Mouse (Mus musculus): ENCODE results near the gene Zfp239. TPM values are rescaled to one million over a fixed set of nuclear protein-coding genes. Genes with fewer than 3 reads are reported as not detected.
"Not testable (repeated sequence)": the region's sequence is repeated elsewhere in the genome, so short reads cannot be mapped to it uniquely, and the experiment has no call there.

Zfp239 gene
- 7.3 and 8.1 TPM in 2 replicates for total RNA-seq (2014; fragmentation: Nextera tagmentation)
- 2.4 and 21.7 TPM in 2 replicates for total RNA-seq (2017)

DNA sequence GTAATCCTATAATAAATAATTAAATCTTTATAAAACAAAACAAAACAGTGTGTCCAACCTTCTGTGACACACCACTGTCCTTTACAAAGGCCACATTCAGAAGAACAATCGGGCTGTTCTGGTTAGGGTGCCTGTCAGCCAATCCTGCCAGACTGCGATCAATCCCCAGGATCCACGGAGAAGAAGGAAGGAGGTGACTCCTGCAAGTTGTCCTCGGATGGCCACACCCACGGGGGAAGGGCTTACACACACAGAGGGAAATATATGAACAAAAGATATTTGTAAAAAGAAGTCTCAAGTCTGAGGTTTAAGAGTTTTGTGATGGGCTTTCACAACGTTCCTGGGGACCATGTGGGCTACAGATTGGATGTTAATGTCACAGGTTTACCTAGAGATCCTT, at the start of gene Zfp239:
Gene Zfp239, plus strand, starts transcription at position 253 of the 400 bp plus-strand sequence.
- no peak for ATAC-seq (replicated peaks; ENCODE audit: low FRiP score, low TSS enrichment, poor library complexity, severe bottlenecking)

DNA sequence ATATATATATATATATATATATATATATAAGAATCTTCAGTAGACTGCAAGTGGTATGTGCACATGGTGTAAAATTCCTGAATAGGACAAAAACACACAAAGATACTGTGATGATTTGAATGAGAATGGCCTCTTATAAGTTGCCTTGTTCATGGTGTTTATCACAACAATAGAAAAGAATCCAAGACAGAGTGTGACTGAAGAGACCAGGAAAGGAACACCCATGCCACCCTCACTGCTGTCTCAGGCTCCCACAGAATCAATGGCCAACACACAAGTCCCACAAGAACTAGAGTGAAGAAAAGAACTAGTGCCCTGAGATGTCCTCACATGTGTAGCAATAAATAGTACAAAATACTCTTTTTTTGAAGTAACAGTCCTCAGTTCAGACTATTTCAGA, 47.2 kb upstream of the Zfp239 start:
- ATAC-seq (replicated peaks; ENCODE audit: low FRiP score, low TSS enrichment, poor library complexity, severe bottlenecking), result no peak

DNA sequence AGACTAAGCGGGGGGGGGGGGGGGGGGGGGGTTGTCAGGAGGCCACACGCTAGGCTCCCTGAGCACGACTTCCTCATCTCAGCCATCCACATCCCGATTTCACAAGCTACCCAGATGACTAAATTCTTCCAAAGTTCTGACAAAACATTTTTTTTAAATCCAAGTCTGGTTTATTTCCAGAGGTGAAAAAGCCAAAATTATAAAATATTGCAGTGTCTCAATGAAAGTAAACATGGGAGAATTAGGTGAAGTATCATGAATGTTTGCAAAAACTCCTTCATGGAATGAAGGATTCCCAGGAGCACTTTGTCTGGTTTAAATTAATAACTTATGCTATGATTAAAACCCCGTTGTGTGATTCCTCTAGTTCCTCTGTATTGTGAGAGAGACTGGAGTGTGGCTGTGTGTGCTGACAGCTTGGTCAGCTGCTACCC, 44.8 kb upstream of the Zfp239 start:
- no peak for ATAC-seq (replicated peaks; ENCODE audit: low FRiP score, low TSS enrichment, poor library complexity, severe bottlenecking)

DNA sequence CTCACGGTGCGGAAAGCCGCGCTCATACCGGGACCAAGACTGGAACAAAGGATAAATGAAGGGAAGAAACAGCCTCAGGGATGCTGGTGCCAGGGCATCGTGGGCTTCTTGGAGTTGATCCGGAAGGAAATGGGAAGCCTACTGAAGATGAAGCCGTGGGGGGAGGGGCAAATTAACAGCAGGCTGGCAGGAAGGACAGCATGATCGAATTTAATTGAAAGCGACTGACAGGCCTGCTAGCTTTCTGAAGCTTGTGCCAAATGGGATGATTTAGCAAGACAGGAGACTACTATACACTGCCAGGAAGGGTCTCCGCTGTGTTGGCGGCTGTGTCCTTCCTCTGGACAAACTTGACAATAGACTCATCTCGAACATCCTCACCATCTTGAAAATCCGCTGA, 41.6 kb upstream of the Zfp239 start:
- no peak for ATAC-seq (replicated peaks; ENCODE audit: low FRiP score, low TSS enrichment, poor library complexity, severe bottlenecking)

DNA sequence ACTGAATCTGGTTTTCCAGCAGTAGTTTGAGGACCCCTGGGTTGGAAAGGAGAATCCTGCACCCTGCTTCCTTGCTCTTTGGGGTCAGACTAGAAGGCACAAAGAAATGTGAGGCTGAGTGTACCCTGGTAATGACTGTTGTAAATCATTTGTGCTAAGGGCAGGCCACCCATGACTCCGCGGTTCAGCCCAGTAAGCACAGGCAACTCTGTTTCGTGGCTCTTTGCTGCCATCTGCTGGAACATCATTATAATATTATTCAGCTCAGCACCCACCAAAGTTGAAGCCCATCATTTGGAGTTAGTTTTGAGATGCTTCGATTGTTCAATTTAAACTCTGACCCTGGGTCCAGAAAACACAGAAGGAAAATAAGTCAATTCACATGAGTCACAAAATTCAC, 36.5 kb upstream of the Zfp239 start:
- peak; percentile 82 for ATAC-seq (replicated peaks; ENCODE audit: low FRiP score, low TSS enrichment, poor library complexity, severe bottlenecking)

DNA sequence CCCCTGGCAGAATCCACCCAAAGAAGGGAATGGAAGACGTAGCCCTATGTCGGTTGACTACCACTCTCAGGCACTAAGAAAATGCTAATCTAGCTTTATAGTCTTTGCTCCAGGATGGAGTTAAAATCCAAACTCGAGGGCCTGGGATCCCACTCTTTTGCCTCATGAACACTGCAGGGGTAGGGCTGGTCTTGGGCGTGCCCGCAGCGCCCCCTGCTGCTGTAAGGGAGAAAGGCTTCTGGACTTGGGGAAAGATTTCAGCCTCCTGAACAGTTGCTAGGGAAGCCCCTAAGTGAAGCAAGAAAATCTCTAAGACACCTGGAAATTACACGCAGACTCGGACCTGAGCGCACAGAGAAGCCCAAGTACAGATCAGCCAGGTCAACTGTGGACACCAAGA, 33.6 kb upstream of the Zfp239 start:
- ATAC-seq (replicated peaks; ENCODE audit: low FRiP score, low TSS enrichment, poor library complexity, severe bottlenecking), result peak; percentile 67

DNA sequence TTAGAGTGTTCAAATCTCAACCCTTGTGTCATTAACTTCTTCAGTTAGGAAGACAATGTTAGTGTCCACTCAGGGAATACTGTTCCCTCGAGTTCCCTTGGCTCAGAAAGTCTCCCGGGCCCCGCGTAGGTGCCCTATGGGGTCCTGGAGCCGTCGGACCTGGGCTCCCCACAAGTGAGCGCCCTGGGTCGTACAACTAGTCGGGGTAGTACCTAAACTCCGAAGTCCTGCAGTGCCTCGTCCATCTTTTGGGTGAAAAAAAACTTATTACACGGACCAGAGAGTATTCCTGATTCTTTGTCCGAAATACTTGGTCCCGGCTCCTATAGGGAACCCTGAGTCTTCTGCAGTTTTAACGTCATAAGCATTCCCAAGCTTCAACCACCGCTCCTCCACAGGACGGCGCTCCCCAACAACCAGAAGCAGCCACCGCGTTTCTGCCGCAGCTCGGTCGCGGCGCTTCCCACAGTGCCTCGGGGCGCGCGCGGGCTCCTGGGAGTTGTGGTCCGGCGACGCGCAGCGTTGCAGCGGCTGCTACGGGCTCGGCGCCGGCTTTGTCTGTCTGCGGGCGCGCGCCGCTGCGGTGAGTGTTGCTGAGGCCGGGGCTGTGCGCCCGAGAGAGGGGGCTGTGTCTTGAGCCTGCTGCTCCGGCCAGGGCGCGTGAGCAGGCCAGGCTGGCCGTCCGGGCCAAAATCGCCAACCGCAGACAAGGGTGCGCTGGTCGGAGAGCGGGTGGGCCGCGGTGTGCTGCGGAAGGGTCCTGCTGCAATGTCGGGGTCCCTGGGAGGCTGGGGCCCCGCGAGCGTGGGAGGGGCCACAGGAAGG, 21.0 kb upstream of the Zfp239 start, which contains the start of gene Zfp637:
Gene Zfp637, plus strand, starts transcription at position 495 of the 825 bp plus-strand sequence.
- ATAC-seq (replicated peaks; ENCODE audit: low FRiP score, low TSS enrichment, poor library complexity, severe bottlenecking), result peak; percentile 91

DNA sequence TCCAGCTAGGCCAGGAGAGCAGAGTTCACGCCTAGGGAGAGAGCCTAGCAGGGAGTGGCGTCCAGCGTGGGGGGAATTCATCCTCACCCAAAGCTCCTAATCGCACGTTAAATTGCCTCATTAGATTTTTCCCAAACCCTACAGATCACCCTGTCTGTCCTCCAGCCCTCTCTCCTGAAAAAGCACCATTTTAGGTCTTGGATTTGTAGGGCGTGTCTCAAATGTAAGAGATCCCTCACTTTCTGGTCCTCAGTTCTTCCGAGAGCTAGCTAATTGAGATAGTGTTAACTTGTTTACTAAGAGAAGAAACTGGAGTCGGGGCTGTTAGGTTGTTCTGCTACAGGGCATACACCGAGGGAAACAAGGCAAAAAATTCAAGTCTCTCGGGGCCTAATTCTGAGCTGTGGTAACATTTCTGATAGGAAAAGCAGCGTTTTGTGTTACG, 20.4 kb upstream of the Zfp239 start:
- ATAC-seq (replicated peaks; ENCODE audit: low FRiP score, low TSS enrichment, poor library complexity, severe bottlenecking), result no peak

DNA sequence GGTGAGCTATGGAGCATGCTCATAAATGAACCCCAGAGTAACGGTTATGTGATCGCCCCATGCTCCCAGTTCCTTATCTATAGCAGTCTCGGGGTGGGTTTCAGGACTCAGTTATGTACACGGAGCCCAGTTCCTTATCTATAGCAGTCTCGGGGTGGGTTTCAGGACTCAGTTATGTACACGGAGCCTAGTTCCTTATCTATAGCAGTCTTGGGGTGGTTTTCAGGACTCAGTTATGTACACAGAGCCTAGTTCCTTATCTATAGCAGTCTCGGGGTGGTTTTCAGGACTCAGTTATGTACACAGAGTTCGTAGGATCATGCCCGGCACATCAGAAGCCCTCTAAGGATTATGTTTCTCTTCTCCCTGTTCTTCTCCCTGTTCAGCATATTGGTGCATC, 17.3 kb upstream of the Zfp239 start:
- ATAC-seq (replicated peaks; ENCODE audit: low FRiP score, low TSS enrichment, poor library complexity, severe bottlenecking), result peak; percentile 45

DNA sequence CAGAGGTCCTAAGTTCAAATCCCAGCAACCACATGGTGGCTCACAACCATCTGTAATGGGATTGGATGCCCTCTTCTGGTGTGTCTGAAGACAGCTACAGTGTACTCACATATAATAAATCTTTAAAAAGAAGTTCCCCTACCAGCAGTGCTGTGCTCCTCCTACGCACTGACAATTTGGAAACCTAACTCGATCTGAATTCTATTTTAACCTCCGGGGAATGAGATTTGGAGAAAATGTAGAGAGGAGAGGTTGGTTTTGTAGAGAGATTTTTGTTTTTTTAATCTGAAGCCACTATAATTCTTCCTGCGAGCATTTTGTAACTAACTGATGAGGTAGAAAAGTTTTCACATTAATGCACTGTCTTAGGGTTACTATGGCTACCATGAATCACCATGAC, 15.2 kb upstream of the Zfp239 start:
- ATAC-seq (replicated peaks; ENCODE audit: low FRiP score, low TSS enrichment, poor library complexity, severe bottlenecking), result not testable (repeated sequence)

DNA sequence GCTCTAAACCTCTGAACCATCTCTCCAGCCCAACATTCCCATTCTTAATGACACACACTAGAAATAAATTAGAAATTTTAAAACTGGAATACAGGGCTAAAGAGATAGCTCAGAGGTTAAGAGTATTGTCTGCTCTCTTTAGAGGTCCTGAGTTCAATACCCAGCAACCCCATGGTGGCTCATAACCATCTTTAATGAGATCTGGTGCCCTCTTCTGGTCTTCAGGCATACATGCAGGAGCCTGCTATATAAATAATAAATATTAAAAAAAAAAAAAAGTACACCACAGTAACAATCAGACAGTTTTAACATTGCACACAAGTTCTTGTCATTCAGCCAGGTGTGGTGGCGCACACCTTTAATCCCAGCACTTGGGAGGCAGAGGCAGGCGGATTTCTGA, 14.1 kb upstream of the Zfp239 start:
- ATAC-seq (replicated peaks; ENCODE audit: low FRiP score, low TSS enrichment, poor library complexity, severe bottlenecking), result no peak

DNA sequence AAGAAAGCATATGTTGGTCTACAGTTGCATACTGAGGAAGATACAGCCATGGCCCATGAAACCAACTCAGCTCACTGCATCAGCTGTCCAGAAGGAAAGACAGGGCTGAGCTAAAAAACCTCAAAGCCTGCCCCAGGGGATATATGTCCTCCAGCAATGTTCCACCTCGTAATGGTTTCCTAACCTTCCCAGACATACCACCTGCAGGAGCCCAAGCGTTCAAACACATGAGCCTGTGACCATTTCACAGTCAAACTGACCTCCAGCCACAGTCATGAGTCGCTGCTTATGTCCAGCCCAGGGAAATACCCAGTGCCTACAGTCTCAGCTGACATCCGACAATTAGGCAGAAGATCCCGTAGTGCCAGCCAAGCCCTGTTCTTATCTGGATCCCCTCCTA, 13.3 kb upstream of the Zfp239 start:
- no peak for ATAC-seq (replicated peaks; ENCODE audit: low FRiP score, low TSS enrichment, poor library complexity, severe bottlenecking)

DNA sequence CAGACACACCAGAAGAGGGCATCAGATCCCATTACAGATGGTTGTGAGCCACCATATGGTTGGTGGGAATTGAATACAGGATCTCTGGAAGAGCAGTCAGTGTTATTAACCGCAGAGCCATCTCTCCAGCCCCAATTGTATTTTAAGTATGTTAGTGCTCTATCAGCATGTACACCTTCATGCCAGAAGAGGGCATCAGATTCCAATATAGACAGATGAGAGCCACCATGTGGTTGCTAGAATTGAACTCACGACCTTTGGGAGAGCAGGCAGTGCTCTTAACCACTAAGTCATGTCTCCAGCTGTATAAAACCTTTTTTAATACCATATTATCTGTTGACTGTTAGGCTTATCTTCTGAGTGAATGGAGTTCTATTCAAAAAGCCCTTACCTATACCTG, 10.2 kb upstream of the Zfp239 start:
- ATAC-seq (replicated peaks; ENCODE audit: low FRiP score, low TSS enrichment, poor library complexity, severe bottlenecking), result 0 out of 2 replicates have a peak, but pooled peaks have one; percentile 53

DNA sequence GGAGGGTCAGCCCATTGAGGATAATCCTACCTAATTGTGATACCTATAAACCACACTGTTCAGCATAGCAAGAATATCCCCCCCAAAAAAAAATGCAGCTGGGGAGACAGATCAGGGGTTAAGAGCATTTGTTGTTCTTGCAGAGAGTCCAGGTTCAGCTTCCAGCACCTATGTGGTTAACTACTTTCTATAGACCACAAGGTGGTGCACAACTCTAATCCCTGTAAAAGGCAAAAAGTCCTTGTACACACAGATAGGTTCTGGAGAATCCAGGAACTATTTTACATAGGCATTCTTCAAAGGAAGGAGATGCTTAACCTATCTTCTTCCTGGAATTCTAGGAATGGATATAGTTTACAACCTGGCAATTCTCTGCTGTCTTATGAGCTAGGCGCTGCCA, 3.9 kb upstream of the Zfp239 start:
- no peak for ATAC-seq (replicated peaks; ENCODE audit: low FRiP score, low TSS enrichment, poor library complexity, severe bottlenecking)

DNA sequence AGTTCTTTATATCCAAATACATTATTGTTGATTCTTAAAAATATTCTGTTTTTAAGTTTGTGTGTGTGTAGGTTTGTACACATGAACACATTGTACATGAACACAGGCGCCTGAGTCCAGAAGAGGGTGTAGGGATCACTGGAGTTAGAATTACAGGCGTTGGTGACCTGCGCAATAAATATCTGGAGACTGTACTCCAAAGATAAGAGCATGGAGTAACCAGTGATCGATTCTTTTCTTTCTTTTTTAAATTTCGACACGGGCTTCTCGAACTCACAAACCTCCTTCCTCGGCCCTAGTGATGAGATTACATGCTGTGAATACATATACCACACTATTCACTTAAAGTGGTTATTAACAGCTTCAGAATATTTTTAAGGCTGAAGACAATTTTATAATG, 565 bp downstream of the Zfp239 start:
- peak; percentile 62 for ATAC-seq (replicated peaks; ENCODE audit: low FRiP score, low TSS enrichment, poor library complexity, severe bottlenecking)

DNA sequence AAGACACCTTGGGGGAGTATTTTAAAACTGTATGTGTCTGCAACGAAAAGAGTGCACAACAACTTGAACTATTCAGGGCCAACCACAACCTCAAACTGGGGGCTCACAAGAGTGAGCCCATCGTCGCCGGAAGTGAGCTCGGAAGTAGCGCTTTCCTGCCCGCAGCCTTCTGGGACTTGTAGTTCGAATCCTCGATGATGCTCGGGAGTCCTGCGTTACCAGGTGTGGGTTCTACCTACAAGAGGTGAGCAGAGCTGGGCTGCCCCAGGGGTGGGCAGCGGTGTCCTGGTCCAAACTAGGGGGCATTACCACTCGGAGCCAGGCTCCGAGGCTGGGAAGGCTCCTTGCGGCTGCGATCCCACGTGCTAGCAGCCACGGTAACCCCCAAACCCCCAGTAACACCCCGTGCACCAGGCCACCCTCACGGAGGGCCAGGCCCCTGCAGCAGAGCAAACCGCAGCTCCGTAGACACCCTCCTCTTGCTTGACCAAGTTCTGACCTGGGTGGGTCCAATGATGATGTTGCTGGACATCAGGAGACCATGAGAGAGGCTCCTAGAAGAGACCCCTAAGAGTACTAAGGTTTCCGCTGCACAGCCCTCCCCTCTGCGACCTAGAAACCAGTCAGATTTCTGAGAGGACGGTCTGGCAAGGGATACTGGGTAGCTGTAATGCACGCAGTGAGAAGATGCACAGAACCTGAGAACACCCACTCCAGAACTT, 1.2 kb downstream of the Zfp239 start:
- ATAC-seq (replicated peaks; ENCODE audit: low FRiP score, low TSS enrichment, poor library complexity, severe bottlenecking), result peak; percentile 94

DNA sequence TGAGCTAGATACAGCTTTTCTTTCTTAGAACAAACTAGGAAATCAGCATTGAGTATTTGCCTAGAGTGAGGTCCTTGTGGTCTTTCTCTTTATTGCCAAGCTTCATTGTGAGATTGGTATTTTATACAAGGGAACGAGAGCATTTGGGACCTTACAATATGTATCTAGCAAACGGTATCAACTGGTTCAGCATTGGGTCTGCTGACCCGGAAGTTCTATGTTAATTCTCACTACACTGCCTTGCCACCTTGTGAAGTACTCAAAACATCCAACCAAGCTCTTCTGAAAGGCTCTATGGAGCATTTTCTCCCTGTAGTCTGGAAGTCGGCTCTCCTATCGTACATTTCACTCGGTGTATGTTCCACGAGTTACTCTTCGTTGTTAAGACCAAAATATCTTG, 1.9 kb downstream of the Zfp239 start:
- no peak for ATAC-seq (replicated peaks; ENCODE audit: low FRiP score, low TSS enrichment, poor library complexity, severe bottlenecking)

DNA sequence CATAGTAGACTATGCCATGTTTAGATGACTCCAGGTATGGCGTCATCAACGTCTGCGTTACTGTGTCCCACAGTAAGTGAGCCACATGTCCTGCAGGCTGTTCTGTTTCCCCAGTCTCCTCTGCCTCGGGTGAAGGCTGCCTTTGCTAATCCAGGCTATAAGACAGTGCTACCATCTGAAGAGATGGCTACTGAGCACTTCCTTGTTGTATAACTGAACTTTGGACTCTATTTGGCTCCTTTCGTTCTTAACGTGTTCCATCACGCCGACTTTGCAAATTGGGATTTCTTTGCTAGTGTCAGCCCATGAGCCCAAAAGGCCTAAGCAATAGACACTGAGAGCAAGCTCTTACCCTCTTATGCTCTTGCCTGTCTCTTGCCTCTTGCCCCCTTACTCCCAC, 6.3 kb downstream of the Zfp239 start:
- ATAC-seq (replicated peaks; ENCODE audit: low FRiP score, low TSS enrichment, poor library complexity, severe bottlenecking), result no peak

DNA sequence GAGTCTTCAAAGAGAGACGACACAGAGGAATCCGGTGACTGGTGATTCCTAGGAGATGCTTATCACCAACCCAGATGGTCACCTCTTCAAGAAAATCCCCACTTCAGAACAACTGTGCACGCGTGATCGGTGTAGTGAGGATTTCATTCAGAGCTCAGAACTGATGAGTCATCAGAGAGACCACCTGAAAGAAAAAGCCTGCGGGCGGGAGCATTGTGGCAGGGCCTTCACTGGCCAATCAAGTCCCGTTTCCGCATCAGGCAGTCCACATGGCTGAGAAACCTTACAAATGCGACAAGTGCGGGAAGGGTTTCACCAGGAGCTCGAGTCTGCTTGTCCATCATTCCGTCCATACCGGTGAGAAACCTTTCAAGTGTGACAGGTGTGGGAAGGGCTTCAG, 9.1 kb downstream of the Zfp239 start:
- no peak for ATAC-seq (replicated peaks; ENCODE audit: low FRiP score, low TSS enrichment, poor library complexity, severe bottlenecking)

DNA sequence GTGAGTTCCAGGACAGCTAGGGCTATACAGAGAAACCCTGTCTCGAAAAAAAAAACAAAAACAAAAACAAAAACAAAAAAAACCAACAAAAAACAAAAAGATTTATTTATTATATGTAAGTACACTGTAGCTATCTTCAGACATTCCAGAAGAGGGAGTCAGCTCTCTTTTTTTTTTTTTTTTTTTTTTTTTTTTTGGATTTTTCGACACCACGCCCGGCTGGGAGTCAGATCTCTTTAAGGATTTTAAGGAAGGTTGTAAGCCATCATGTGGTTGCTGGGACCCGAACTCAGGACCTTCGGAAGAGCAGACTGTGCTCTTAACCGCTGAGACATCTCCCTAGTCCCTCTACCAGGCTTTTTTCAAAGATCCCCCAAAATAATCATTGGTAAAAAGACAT, 11.6 kb downstream of the Zfp239 start:
- not testable (repeated sequence) for ATAC-seq (replicated peaks; ENCODE audit: low FRiP score, low TSS enrichment, poor library complexity, severe bottlenecking)
